ENCODE assay signal across 9 mouse cellular contexts in genomic region chr7:30587842-30588667, GRCm38 (mm10). TPM values are rescaled to one million over a fixed set of nuclear protein-coding genes. Genes with fewer than 3 reads are reported as not detected.
DNase-seq lines count a peak whose midpoint lies in the region; ATAC-seq and TF ChIP-seq lines count a peak whose summit lies in the region.
"Had no signal": no experiment of that assay in that cellular context is flagged by ENCODE, and none has a peak within 500 bp of the region (broad histone marks: within the 10 kb centered on the region; RNA-seq: fewer than 3 reads in every experiment).

No protein-coding gene starts in this region.

- H3K4me3 ChIP-seq in gastrocnemius, adult 2 months: peak overlapping the region; percentile 98
- H3K4me3 ChIP-seq in embryonic facial prominence, embryonic 15.5 days (replicated peaks): peak overlapping the region; percentile 92
- peak overlapping the region; percentile 94 for H3K4me3 ChIP-seq in macrophage (ENCODE audit: inconsistent target)

- H3K36me3 ChIP-seq in embryonic facial prominence, embryonic 15.5 days: peaks cover 39% of the 10 kb centered on the region
- peaks cover 30% of the 10 kb centered on the region for H3K36me3 ChIP-seq in macrophage (ENCODE audit: inconsistent target)

- H3K4me1 ChIP-seq in embryonic facial prominence, embryonic 15.5 days: peaks cover 25% of the 10 kb centered on the region

- peaks cover 35% of the 10 kb centered on the region for H3K79me2 ChIP-seq in macrophage (ENCODE audit: inconsistent target)

- no peak for DNase-seq in gastrocnemius, adult 2 months
- no peak for DNase-seq in gastrocnemius, postnatal 10 days
- DNase-seq in NIH3T3 (ENCODE audit: low read depth): peak; percentile 43
- DNase-seq in heart, postnatal 4 days: peak; percentile 65
- peak; percentile 37 to 70 for DNase-seq in layer of hippocampus, postnatal 14 days (ENCODE audit: low spot score in 2 of 2)
- DNase-seq in spleen, postnatal 4 days (ENCODE audit: low spot score in 2 of 2): peak; percentile 62 to 86

- H3K9me3 ChIP-seq in embryonic facial prominence, embryonic 15.5 days (replicated peaks): no peaks in the 10 kb centered on the region

- peak overlapping the region; percentile 85 for H3K4me2 ChIP-seq in embryonic facial prominence, embryonic 15.5 days (replicated peaks)

- H3K9ac ChIP-seq in embryonic facial prominence, embryonic 15.5 days: peak overlapping the region; percentile 76

- WGBS in embryonic facial prominence, embryonic 15.5 days: under 1% methylated on average over 66 of the region's 67 CpGs
- 2% methylated on average over 35 of the region's 67 CpGs for WGBS in macrophage (ENCODE audit: missing documents)

- H3K27me3 ChIP-seq in embryonic facial prominence, embryonic 15.5 days: no peaks in the 10 kb centered on the region

- H3K27ac ChIP-seq in gastrocnemius, adult 2 months: peak overlapping the region; percentile 97
- H3K27ac ChIP-seq in embryonic facial prominence, embryonic 15.5 days (replicated peaks): peak overlapping the region; percentile 94
- H3K27ac ChIP-seq in macrophage: peak overlapping the region; percentile 57

- intact Hi-C loops in gastrocnemius, adult 2 months (cut with DNase I): loop anchor here (2.0 kb wide), 1 partner anchor 33 kb away; no protein-coding TSS in a partner anchor

- peak; percentile 21; the same call in 1 of the 2 replicates for ATAC-seq in embryonic facial prominence, embryonic 15.5 days (ENCODE audit: insufficient number of reproducible peaks, low FRiP score, low TSS enrichment, low read depth)

- no peak for TF ChIP-seq CTCF in gastrocnemius, adult 2 months (IDR thresholded peaks at IDR 0.05)

RNA-seq across cellular contexts. Expression of gene Kmt2b, which starts 0.5 kb away (rescaled TPM):
- 10 to 100 TPM; 13.3 to 16.3 TPM for total RNA-seq in gastrocnemius, adult 2 months (2021)
- 10 to 100 TPM; 21.4 to 26.8 TPM for total RNA-seq in gastrocnemius, postnatal 10 days (2021)
- 10.8 and 11.6 TPM in 2 replicates for polyA plus RNA-seq in embryonic facial prominence, embryonic 15.5 days (2015; fragmentation: Nextera tagmentation; extraction: Ambion mirVana)
- 10 to 100 TPM; 29.5 to 35.8 TPM for total RNA-seq in heart, postnatal 4 days (2021)
- 10 to 100 TPM; 46.1 to 54.4 TPM for total RNA-seq in layer of hippocampus, postnatal 14 days (2021)
- total RNA-seq in macrophage (2018; cell fraction: chromatin; rRNA removed): 100 to 1,000 TPM in 25 of 26 experiments, 10 to 100 TPM in 1; 81.5 to 400 (median 169) TPM
- 10 to 100 TPM; 10.4 to 25.2 (median 19.0) TPM for total RNA-seq in macrophage (2018; cell fraction: cytosol; rRNA removed)
- total RNA-seq in macrophage (2018; cell fraction: nucleus; rRNA removed): 100 to 1,000 TPM in 7 of 26 experiments, 10 to 100 TPM in 19; 46.7 to 139 (median 77.6) TPM
- 13.9 to 35.4 TPM (median 16.1 TPM) in 3 replicates for polyA plus RNA-seq in macrophage (2018)

RNA-seq across cellular contexts. Expression of gene Zbtb32, which starts 10.7 kb away (rescaled TPM):
- under 1 TPM in 1 of 2 experiments, not detected in 1; 0.33 TPM for total RNA-seq in gastrocnemius, adult 2 months (2021)
- not detected for total RNA-seq in gastrocnemius, postnatal 10 days (2021)
- 1.5 and 1.8 TPM in 2 replicates for polyA plus RNA-seq in embryonic facial prominence, embryonic 15.5 days (2015; fragmentation: Nextera tagmentation; extraction: Ambion mirVana)
- not detected for total RNA-seq in heart, postnatal 4 days (2021)
- total RNA-seq in layer of hippocampus, postnatal 14 days (2021): not detected
- total RNA-seq in macrophage (2018; cell fraction: chromatin; rRNA removed): 1 to 10 TPM in 5 of 26 experiments, not detected in 21; 1.2 to 2.7 (median 1.7) TPM
- total RNA-seq in macrophage (2018; cell fraction: cytosol; rRNA removed): under 1 TPM in 5 of 26 experiments, not detected in 21; 0.08 to 0.91 (median 0.09) TPM
- 1 to 10 TPM in 6 of 26 experiments, under 1 TPM in 4, not detected in 16; 0.24 to 2.4 (median 1.1) TPM for total RNA-seq in macrophage (2018; cell fraction: nucleus; rRNA removed)
- polyA plus RNA-seq in macrophage (2018): 0.14 TPM in 1 of 3 replicates, not detected in the others
- total RNA-seq: layer of hippocampus, adult 18-20 months had no signal

RNA-seq across cellular contexts. Expression of gene Igflr1, which starts 22.8 kb away (rescaled TPM):
- 1 to 10 TPM; 1.1 to 1.5 TPM for total RNA-seq in gastrocnemius, adult 2 months (2021)
- total RNA-seq in gastrocnemius, postnatal 10 days (2021): 1 to 10 TPM; 1.4 to 2.3 TPM
- 5.3 and 6.1 TPM in 2 replicates for polyA plus RNA-seq in embryonic facial prominence, embryonic 15.5 days (2015; fragmentation: Nextera tagmentation; extraction: Ambion mirVana)
- 1 to 10 TPM; 1.1 to 1.2 TPM for total RNA-seq in heart, postnatal 4 days (2021)
- total RNA-seq in layer of hippocampus, postnatal 14 days (2021): 1 to 10 TPM; 2.1 to 3.7 TPM
- 1 to 10 TPM in 25 of 26 experiments, not detected in 1; 1.0 to 8.6 (median 3.6) TPM for total RNA-seq in macrophage (2018; cell fraction: chromatin; rRNA removed)
- under 1 TPM in 14 of 26 experiments, not detected in 12; 0.10 to 0.65 (median 0.29) TPM for total RNA-seq in macrophage (2018; cell fraction: cytosol; rRNA removed)
- total RNA-seq in macrophage (2018; cell fraction: nucleus; rRNA removed): 10 to 100 TPM in 4 of 26 experiments, 1 to 10 TPM in 22; 1.4 to 14.1 (median 5.5) TPM
- polyA plus RNA-seq in macrophage (2018): 0.68 TPM in 1 of 3 replicates, not detected in the others

RNA-seq across cellular contexts. Expression of gene Upk1a, which starts 24.6 kb away (rescaled TPM):
- total RNA-seq in gastrocnemius, adult 2 months (2021): under 1 TPM in 1 of 2 experiments, not detected in 1; 0.17 TPM
- under 1 TPM; 0.16 to 0.29 TPM for total RNA-seq in gastrocnemius, postnatal 10 days (2021)
- polyA plus RNA-seq in embryonic facial prominence, embryonic 15.5 days (2015; fragmentation: Nextera tagmentation; extraction: Ambion mirVana): 0.54 and 0.75 TPM in 2 replicates
- under 1 TPM; 0.62 to 0.86 TPM for total RNA-seq in heart, postnatal 4 days (2021)
- total RNA-seq in layer of hippocampus, postnatal 14 days (2021): under 1 TPM in 1 of 2 experiments, not detected in 1; 0.52 TPM
- 1 to 10 TPM in 12 of 26 experiments, under 1 TPM in 9, not detected in 5; 0.45 to 2.6 (median 1.2) TPM for total RNA-seq in macrophage (2018; cell fraction: chromatin; rRNA removed)
- total RNA-seq in macrophage (2018; cell fraction: cytosol; rRNA removed): under 1 TPM in 14 of 26 experiments, not detected in 12; 0.07 to 0.27 (median 0.14) TPM
- 1 to 10 TPM in 6 of 26 experiments, under 1 TPM in 16, not detected in 4; 0.36 to 1.8 (median 0.78) TPM for total RNA-seq in macrophage (2018; cell fraction: nucleus; rRNA removed)
- polyA plus RNA-seq in macrophage (2018): 0.46 TPM in 1 of 3 replicates, not detected in the others

RNA-seq across cellular contexts. Expression of gene Psenen, which starts 24.6 kb away (rescaled TPM):
- total RNA-seq in gastrocnemius, adult 2 months (2021): 100 to 1,000 TPM; 116 to 123 TPM
- 100 to 1,000 TPM in 1 of 2 experiments, 10 to 100 TPM in 1; 93.7 to 104 TPM for total RNA-seq in gastrocnemius, postnatal 10 days (2021)
- polyA plus RNA-seq in embryonic facial prominence, embryonic 15.5 days (2015; fragmentation: Nextera tagmentation; extraction: Ambion mirVana): 136 and 140 TPM in 2 replicates
- total RNA-seq in heart, postnatal 4 days (2021): 10 to 100 TPM; 80.0 to 83.8 TPM
- 10 to 100 TPM; 77.0 to 84.1 TPM for total RNA-seq in layer of hippocampus, postnatal 14 days (2021)
- 100 to 1,000 TPM in 3 of 26 experiments, 10 to 100 TPM in 20, 1 to 10 TPM in 3; 6.1 to 114 (median 40.7) TPM for total RNA-seq in macrophage (2018; cell fraction: chromatin; rRNA removed)
- total RNA-seq in macrophage (2018; cell fraction: cytosol; rRNA removed): 100 to 1,000 TPM; 191 to 255 (median 223) TPM
- total RNA-seq in macrophage (2018; cell fraction: nucleus; rRNA removed): 100 to 1,000 TPM in 13 of 26 experiments, 10 to 100 TPM in 13; 38.4 to 219 (median 109) TPM
- polyA plus RNA-seq in macrophage (2018): 123 to 220 TPM (median 157 TPM) in 3 replicates

Comparison
In these comparisons a context has a peak if more than half of its experiments do, and no peak if none do; other contexts are left out.
1. DNase-seq: peak in NIH3T3 (single experiment), heart, postnatal 4 days (single experiment), layer of hippocampus, postnatal 14 days (2 of 2) and spleen, postnatal 4 days (2 of 2); none in gastrocnemius, adult 2 months (single experiment) and gastrocnemius, postnatal 10 days (single experiment).
2. Peak in every context shown above with its lines, with median percentiles within 50 percentile points of each other: H3K27ac ChIP-seq and H3K4me3 ChIP-seq.